8 mouse cellular contexts compared by ENCODE assay signal in the genomic region with DNA sequence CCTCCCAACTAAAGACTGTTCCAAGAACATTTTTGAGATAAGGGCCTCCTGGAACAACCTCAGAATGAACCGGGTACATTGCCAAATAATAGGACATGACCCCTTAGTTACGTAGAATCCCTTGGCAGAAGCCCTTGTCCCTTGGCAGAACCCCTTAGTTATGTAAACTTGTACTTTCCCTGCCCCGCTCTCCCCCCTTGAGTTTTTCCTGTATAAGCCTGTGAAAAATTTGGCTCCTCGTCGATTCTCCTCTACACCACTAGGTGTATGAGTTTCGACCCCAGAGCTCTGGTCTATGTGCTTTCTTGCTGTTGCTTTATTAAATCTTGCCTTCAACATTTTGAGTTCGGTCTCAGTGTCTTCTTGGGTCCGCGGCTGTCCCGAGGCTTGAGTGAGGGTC. TPM values are rescaled to one million over a fixed set of nuclear protein-coding genes. Genes with fewer than 3 reads are reported as not detected.
DNase-seq lines count a peak whose midpoint lies in the region; TF ChIP-seq lines count a peak whose summit lies in the region.
"Not testable (repeated sequence)": the region's sequence is repeated elsewhere in the genome, so short reads cannot be mapped to it uniquely, and the experiment has no call there.

No protein-coding gene starts in this region.

- not testable (repeated sequence) for H3K27ac ChIP-seq in heart, adult 2 months

- intact Hi-C loops in heart, adult 2 months (cut with DNase I); heart, postnatal 25 days (cut with DNase I): not testable (repeated sequence)

- H3K79me2 ChIP-seq in heart, adult 2 months (replicated peaks; ENCODE audit: control insufficient read depth, insufficient read depth, low read length) = not testable (repeated sequence)

- TF ChIP-seq EP300 in heart, adult 2 months (IDR thresholded peaks at IDR 0.05; ENCODE audit: insufficient read depth, low read depth, low read length) = not testable (repeated sequence)

- DNase-seq in adrenal gland, adult (ENCODE audit: inconsistent age in 2 of 2, low spot score in 1 of 2) = peak; percentile 17 to 49
- DNase-seq in heart, adult 11 months = peak; percentile 97
- peak in 1 of 2 experiments; percentile 54 for DNase-seq in heart, adult 2 months
- peak; percentile 65 to 77 for DNase-seq in heart, adult 9 months (ENCODE audit: low spot score in 2 of 2)
- peak; percentile 23 for DNase-seq in heart, postnatal 25 days (ENCODE audit: low spot score)
- DNase-seq in kidney, adult 9 months = peak; percentile 32
- peak; percentile 32 for DNase-seq in lung, adult 18-20 months
- peak; percentile 45 for DNase-seq in lung, postnatal 36 days

- not testable (repeated sequence) for H3K9ac ChIP-seq in heart, adult 2 months (ENCODE audit: low read depth, low read length)

- H3K36me3 ChIP-seq in heart, adult 2 months (ENCODE audit: control insufficient read depth, insufficient read depth, low read length) = not testable (repeated sequence)

- H3K4me3 ChIP-seq in heart, adult 2 months = not testable (repeated sequence)

- WGBS in heart, adult 2 months = 42% methylated on average over 7 of the region's 10 CpGs

- H3K27me3 ChIP-seq in heart, adult 2 months (ENCODE audit: control insufficient read depth, insufficient read depth, low read length) = not testable (repeated sequence)

- TF ChIP-seq CTCF in heart, adult 2 months (IDR thresholded peaks at IDR 0.05) = peak; percentile 39

- H3K4me1 ChIP-seq in heart, adult 2 months (ENCODE audit: control insufficient read depth, insufficient read depth, low read length) = not testable (repeated sequence)

- TF ChIP-seq POLR2A in heart, adult 2 months (IDR thresholded peaks at IDR 0.05; ENCODE audit: insufficient read depth, low read depth, low read length) = not testable (repeated sequence)

RNA-seq across cellular contexts. Expression of a gene that starts 7.7 kb away (rescaled TPM):
- 100 to 1,000 TPM; 531 to 741 TPM for total RNA-seq in heart, adult 2 months (2021)
- polyA plus RNA-seq in heart, adult 2 months (2012; rRNA removed) = 13.3 and 48.9 TPM in 2 replicates
- total RNA-seq in heart, postnatal 25 days (2021) = 100 to 1,000 TPM; 492 to 508 TPM

RNA-seq across cellular contexts. Expression of a gene that starts 25.8 kb away (rescaled TPM):
- total RNA-seq in heart, adult 2 months (2021) = 10 to 100 TPM; 78.2 to 86.5 TPM
- polyA plus RNA-seq in heart, adult 2 months (2012; rRNA removed) = 5.2 and 13.8 TPM in 2 replicates
- total RNA-seq in heart, postnatal 25 days (2021) = 10 to 100 TPM; 77.7 to 82.1 TPM
